Comparison of ENCODE assay signal across 11 mouse cellular contexts in the genomic region with DNA sequence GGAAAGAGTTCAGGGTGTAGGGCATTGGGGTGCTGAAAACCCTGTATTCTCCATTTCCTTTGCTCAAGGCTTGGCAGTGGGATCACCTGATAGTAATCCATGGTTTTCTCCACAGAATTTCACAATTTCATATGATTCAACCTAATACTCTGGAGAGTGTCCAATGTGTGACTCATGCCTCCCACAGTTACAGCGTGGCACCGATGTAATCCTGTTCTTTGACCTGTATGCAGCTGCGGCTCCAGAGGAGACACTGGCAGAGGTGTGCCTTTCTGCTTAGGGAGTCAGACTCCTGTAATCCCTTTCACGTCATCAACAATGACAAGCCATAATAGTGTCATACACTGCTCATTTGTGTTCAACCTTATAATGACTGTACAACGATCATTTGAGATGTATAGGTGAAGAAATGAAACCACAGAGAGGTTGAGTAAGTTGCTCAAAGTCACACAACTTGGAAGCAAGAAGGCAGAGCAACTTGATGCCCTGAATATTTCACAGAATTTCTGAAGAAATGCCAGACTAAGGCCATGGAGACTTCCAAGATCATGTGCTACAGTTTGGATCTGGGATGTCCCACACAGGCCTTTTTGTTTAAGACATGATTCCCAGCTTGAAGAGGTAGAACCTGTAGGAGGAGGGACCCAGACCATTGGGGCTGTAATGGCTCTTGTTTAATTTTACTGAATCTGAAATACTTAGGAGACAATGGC. TPM values are rescaled to one million over a fixed set of nuclear protein-coding genes. Genes with fewer than 3 reads are reported as not detected.
DNase-seq lines count a peak whose midpoint lies in the region; ATAC-seq and TF ChIP-seq lines count a peak whose summit lies in the region.
"Had no signal": no experiment of that assay in that cellular context is flagged by ENCODE, and none has a peak within 500 bp of the region (broad histone marks: within the 10 kb centered on the region; RNA-seq: fewer than 3 reads in every experiment).

No protein-coding gene starts in this region.

- H3K27ac ChIP-seq in liver, postnatal 0 days (ENCODE audit: low read depth), result peak overlapping the region; percentile 46
- H3K27ac ChIP-seq in liver, embryonic 12.5 days, result no peak overlapping the region
- H3K27ac ChIP-seq: heart, embryonic 10.5 days; hindbrain, embryonic 12.5 days had no signal

- H3K36me3 ChIP-seq in liver, postnatal 0 days (replicated peaks; ENCODE audit: insufficient read depth, low read length), result no peaks in the 10 kb centered on the region
- no peaks in the 10 kb centered on the region for H3K36me3 ChIP-seq in liver, embryonic 12.5 days
- no peaks in the 10 kb centered on the region for H3K36me3 ChIP-seq in myocyte (ENCODE audit: control insufficient read depth, insufficient read depth)
- H3K36me3 ChIP-seq: heart, embryonic 10.5 days; hindbrain, embryonic 12.5 days had no signal

- no peaks in the 10 kb centered on the region for H3K27me3 ChIP-seq in liver, postnatal 0 days (ENCODE audit: insufficient read depth, low read length)
- H3K27me3 ChIP-seq in liver, embryonic 12.5 days (replicated peaks), result peaks cover 8% of the 10 kb centered on the region; the same call in 1 of the 2 replicates
- H3K27me3 ChIP-seq in myocyte (ENCODE audit: control insufficient read depth, insufficient read depth, insufficient read length), result no peaks in the 10 kb centered on the region
- H3K27me3 ChIP-seq: hindbrain, embryonic 12.5 days had no signal

- H3K79me2 ChIP-seq in myocyte (ENCODE audit: control insufficient read depth, insufficient read depth), result no peaks in the 10 kb centered on the region

- no peak overlapping the region for H3ac ChIP-seq in myocyte (ENCODE audit: control insufficient read depth, insufficient read length)

- TF ChIP-seq EP300 in liver, postnatal 0 days (IDR thresholded peaks at IDR 0.05; ENCODE audit: low read depth), result peak; percentile 91

- no peak for TF ChIP-seq CTCF in liver, postnatal 0 days (IDR thresholded peaks at IDR 0.05; ENCODE audit: low read depth)

- WGBS in liver, postnatal 0 days (ENCODE audit: insufficient replicate concordance), result 60% methylated on average over 5 of the region's 5 CpGs
- 75% methylated on average over 5 of the region's 5 CpGs for WGBS in liver, embryonic 12.5 days (ENCODE audit: insufficient replicate concordance)

- peaks cover 6% of the 10 kb centered on the region; the same call in 1 of the 2 replicates for H3K4me1 ChIP-seq in liver, postnatal 0 days (ENCODE audit: insufficient read depth)
- H3K4me1 ChIP-seq in liver, embryonic 12.5 days, result peaks cover 29% of the 10 kb centered on the region
- H3K4me1 ChIP-seq: heart, embryonic 10.5 days had no signal

- no peak overlapping the region; the same call in 1 of the 2 replicates for H3K9ac ChIP-seq in liver, postnatal 0 days (replicated peaks)
- H3K9ac ChIP-seq in liver, embryonic 12.5 days, result no peak overlapping the region
- H3K9ac ChIP-seq: hindbrain, embryonic 12.5 days had no signal

- H3K4me2 ChIP-seq in liver, postnatal 0 days (ENCODE audit: low read depth, low read length), result no peak overlapping the region
- H3K4me2 ChIP-seq in liver, embryonic 12.5 days, result no peak overlapping the region
- H3K4me2 ChIP-seq in myocyte (ENCODE audit: low read depth), result peak overlapping the region; percentile 65
- H3K4me2 ChIP-seq: hindbrain, embryonic 12.5 days had no signal

- peak; percentile 60 for DNase-seq in liver, postnatal 0 days
- peak; percentile 96 for DNase-seq in NIH3T3 (ENCODE audit: low read depth)
- peak; percentile 63 to 71 for DNase-seq in adrenal gland, postnatal 36 days
- DNase-seq in cerebellum, postnatal 36 days, result no peak
- DNase-seq: retina, postnatal 1 day had no signal

- no peak overlapping the region for H3K4me3 ChIP-seq in liver, postnatal 0 days (ENCODE audit: low read depth, low read length)
- H3K4me3 ChIP-seq in liver, embryonic 12.5 days, result no peak overlapping the region
- H3K4me3 ChIP-seq in myocyte, result no peak overlapping the region
- H3K4me3 ChIP-seq: erythroblast, embryonic 14.5 days; heart, embryonic 10.5 days; hindbrain, embryonic 12.5 days had no signal

- no peak for TF ChIP-seq POLR2A in myocyte (IDR thresholded peaks at IDR 0.05; ENCODE audit: insufficient read length, low read depth)

- no peaks in the 10 kb centered on the region for H3K9me3 ChIP-seq in liver, postnatal 0 days (ENCODE audit: low read length)
- no peaks in the 10 kb centered on the region for H3K9me3 ChIP-seq in liver, embryonic 12.5 days (replicated peaks)
- H3K9me3 ChIP-seq: heart, embryonic 10.5 days; hindbrain, embryonic 12.5 days had no signal

- ATAC-seq in liver, postnatal 0 days, result peak; percentile 100
- no peak for ATAC-seq in liver, embryonic 12.5 days
- ATAC-seq in cerebellum, adult (ENCODE audit: insufficient number of reproducible peaks, low FRiP score, low TSS enrichment), result no peak

TF ChIP-seq in myocyte, 11 proteins besides CTCF, POLR2A, EP300 and RAD21:
- no peak for TF ChIP-seq MAX (IDR thresholded peaks at IDR 0.05; ENCODE audit: low read depth)
- TF ChIP-seq TCF3 (IDR thresholded peaks at IDR 0.05; ENCODE audit: insufficient read length, low read depth), result no peak
- TF ChIP-seq SRF (IDR thresholded peaks at IDR 0.05; ENCODE audit: control insufficient read depth, insufficient read length, low read depth), result no peak
- peak; percentile 97 for TF ChIP-seq CEBPB (IDR thresholded peaks at IDR 0.05; ENCODE audit: insufficient read depth, poor library complexity, severe bottlenecking)
- TF ChIP-seq TCF12 (IDR thresholded peaks at IDR 0.05; ENCODE audit: insufficient read depth, poor library complexity, severe bottlenecking), result no peak
- peak; percentile 9 for TF ChIP-seq USF1 (IDR thresholded peaks at IDR 0.05; ENCODE audit: low read depth)
- TF ChIP-seq MYOG (IDR thresholded peaks at IDR 0.05; ENCODE audit: control insufficient read depth in 1 of 3, insufficient read depth in 1 of 3, insufficient read length in 2 of 3, low read depth in 2 of 3), result peak in 1 of 3 experiments; percentile 11
- no peak for TF ChIP-seq E2F4 (IDR thresholded peaks at IDR 0.05; ENCODE audit: insufficient read depth)
- peak in 2 of 3 experiments; percentile 46 to 71 for TF ChIP-seq MYOD1 (IDR thresholded peaks at IDR 0.05; ENCODE audit: control insufficient read depth in 1 of 3, insufficient read length in 2 of 3, low read depth in 2 of 3)

RNA-seq across cellular contexts. Expression of a gene that starts 17.7 kb away (rescaled TPM):
- polyA plus RNA-seq in liver, postnatal 0 days (2015; fragmentation: Nextera tagmentation; extraction: Ambion mirVana), result 0.28 and 0.31 TPM in 2 replicates
- polyA plus RNA-seq in liver, embryonic 12.5 days (2016; fragmentation: Nextera tagmentation; extraction: Ambion mirVana), result 1.6 and 1.9 TPM in 2 replicates
- 1 to 10 TPM; 1.4 to 2.2 TPM for total RNA-seq in adrenal gland, postnatal 36 days (2021)
- polyA plus RNA-seq in myocyte (2012; fragmentation: generic; extraction: Trizol), result 438 TPM

RNA-seq across cellular contexts. Expression of a gene that starts 34.7 kb away (rescaled TPM):
- polyA plus RNA-seq in liver, postnatal 0 days (2015; fragmentation: Nextera tagmentation; extraction: Ambion mirVana), result 64.7 and 78.8 TPM in 2 replicates
- polyA plus RNA-seq in liver, embryonic 12.5 days (2016; fragmentation: Nextera tagmentation; extraction: Ambion mirVana), result 67.3 and 68.1 TPM in 2 replicates
- total RNA-seq in adrenal gland, postnatal 36 days (2021), result 10 to 100 TPM; 24.6 to 42.9 TPM
- polyA plus RNA-seq in myocyte (2012; fragmentation: generic; extraction: Trizol), result 550 TPM

RNA-seq across cellular contexts. Expression of a gene that starts 50.2 kb away (rescaled TPM):
- polyA plus RNA-seq in liver, postnatal 0 days (2015; fragmentation: Nextera tagmentation; extraction: Ambion mirVana), result 49.2 and 50.5 TPM in 2 replicates
- polyA plus RNA-seq in liver, embryonic 12.5 days (2016; fragmentation: Nextera tagmentation; extraction: Ambion mirVana), result 55.2 and 60.4 TPM in 2 replicates
- 10 to 100 TPM; 33.9 to 41.6 TPM for total RNA-seq in adrenal gland, postnatal 36 days (2021)
- polyA plus RNA-seq in myocyte (2012; fragmentation: generic; extraction: Trizol), result 176 TPM

Comparison
In these comparisons a context has a peak if more than half of its experiments do, and no peak if none do; other contexts are left out.
1. DNase-seq: peak in liver, postnatal 0 days (single experiment), NIH3T3 (single experiment) and adrenal gland, postnatal 36 days (2 of 2); none in cerebellum, postnatal 36 days (0 of 2).
2. RNA of a gene that starts 17.7 kb away (polyA plus RNA-seq): 438 TPM in myocyte (single experiment); 1.6 to 1.9 TPM in liver, embryonic 12.5 days and 0.28 to 0.31 TPM in liver, postnatal 0 days; every median in the first group is over 100 times any median in the second.